Mouse (Mus musculus) embryo, embryonic 11 days (tissue): ENCODE measurements at regions not wholly inside any gene's neighbourhood (a gene's known extent, or its start where the extent isn't known, plus 50 kb on each side); places are given as distances from the start of the nearest gene placed in this dataset.

Source experiments
- DNase-seq: peaks from one replicate; pipeline ENCODE4 v3.0.0-alpha.2; 2015

DNA sequence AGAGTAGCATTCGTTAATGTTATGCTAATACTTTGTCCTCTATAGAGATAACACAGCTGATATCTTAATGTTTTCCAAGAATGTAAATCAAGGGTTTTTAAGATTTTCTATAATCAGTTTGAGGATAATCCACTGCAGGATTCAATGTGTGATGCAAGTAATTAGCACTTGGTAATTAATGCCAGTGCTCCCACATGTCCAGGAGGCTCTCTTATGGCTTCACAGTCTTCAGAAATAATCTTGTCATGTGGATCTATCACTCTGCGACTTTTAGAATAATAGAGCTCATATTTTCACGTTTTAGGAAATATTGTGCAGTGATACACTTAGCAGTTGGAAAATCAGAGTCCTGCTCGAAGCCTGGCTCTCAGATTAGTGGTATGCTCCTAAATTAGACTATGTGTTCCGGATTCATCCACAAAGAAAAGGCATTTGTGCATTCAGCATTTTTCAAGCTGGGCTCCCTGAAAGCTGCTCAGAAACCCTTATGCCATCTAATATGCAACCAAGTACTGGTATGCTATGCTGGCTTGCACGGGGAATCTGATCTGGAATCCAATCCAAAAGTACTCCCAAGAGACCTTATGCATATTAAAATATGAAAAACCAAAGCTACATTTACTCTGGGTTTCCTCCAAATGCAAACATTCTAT lies 1302.8 kb upstream of the Tyrp1 start:
- peak; percentile 0 for DNase-seq

DNA sequence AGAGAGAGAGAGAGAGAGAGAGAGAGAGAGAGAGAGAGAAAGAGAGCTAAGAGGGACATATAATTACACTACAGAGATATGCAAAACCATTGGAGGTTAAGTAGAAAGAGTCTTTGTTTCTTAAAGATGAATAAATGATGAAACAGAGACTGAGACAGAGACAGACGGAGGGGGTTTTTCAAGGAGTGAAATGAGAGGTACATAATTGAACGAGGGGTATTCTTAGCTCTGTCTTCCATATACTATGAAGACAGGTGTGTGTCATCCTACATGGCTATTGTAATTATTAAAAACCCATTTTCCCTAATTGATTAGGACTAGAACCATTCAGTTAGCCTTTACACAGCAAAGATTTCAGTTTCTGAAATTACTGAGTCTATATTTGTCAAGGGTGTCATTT lies 1302.2 kb upstream of the Tyrp1 start:
- DNase-seq = no peak

- peak; percentile 4 for DNase-seq
Measured at GRCm38 (mm10) chr4:79532420-79533066, 1301.4 kb upstream of the Tyrp1 start.

GRCm38 (mm10) chr4:79545461-79545860 lies 1288.5 kb upstream of the Tyrp1 start:
- no peak for DNase-seq
